Mouse (Mus musculus) gastrocnemius, postnatal 10 days (tissue): Measurements from ENCODE around the gene Gm3676. TPM values are rescaled to one million over a fixed set of nuclear protein-coding genes. Genes with fewer than 3 reads are reported as not detected.
"Not testable (repeated sequence)": the region's sequence is repeated elsewhere in the genome, so short reads cannot be mapped to it uniquely, and the experiment has no call there.

Experiments
- DNase-seq: peaks from one replicate; pipeline ENCODE4 v3.0.0; 2021; ENCODE audit warnings: mixed read lengths
- long read RNA-seq, 2 experiments: library from polyadenylated mRNA; stranded (forward); transcript quantifications; one replicate each; pipeline ENCODE4 v2.0.0; 2021
- total RNA-seq, 2 experiments: library from RNA; stranded (reverse); gene quantifications; 2 replicates each; pipeline ENCODE4 v1.2.3; 2021

The Gm3676 gene
- not detected for total RNA-seq
- long read RNA-seq, experiment 1 = 0 reads
- long read RNA-seq, experiment 2 = 0 reads

DNA sequence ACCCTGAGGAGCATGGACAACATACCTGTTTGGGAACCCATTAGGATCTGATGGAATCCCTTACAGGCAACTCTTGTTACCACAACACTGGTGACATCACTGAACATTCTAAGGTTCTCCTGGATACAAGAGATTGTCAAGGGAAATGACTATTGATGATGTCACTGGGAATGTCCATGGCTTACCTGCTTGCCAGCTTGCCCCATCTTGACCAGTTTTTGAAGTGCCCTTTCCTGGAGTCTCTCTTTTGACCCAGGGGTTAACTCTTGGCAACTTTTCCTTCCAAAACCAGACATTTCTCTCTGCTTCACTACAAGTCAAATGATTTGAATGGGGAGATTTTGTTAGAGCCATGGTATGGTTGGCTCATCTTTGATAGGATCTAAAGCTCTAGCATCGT is at the start of gene Gm3676:
TSS of gene Gm3676 (minus strand) at position 101 of the 400 bp plus-strand sequence.
- not testable (repeated sequence) for DNase-seq

DNA sequence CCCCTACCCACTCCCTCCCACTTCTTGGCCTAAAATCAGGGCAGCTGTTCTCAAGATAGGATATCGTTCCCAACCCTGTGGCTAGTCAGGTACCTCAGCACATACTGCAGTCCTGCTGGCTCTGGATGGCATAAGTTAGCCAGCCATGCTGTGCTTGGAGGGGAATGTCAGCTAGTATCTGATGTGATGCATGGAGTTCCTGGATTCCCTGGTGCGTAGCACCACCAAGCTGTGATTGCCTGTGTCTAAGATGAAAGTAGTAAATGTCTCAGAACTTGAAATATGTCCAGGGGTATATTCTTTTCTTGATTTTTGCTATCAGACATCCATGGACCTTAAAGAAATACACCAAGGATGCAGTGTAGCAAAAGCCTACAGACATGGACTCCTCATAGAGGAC is 1.9 kb upstream of the Gm3676 start:
- not testable (repeated sequence) for DNase-seq

DNA sequence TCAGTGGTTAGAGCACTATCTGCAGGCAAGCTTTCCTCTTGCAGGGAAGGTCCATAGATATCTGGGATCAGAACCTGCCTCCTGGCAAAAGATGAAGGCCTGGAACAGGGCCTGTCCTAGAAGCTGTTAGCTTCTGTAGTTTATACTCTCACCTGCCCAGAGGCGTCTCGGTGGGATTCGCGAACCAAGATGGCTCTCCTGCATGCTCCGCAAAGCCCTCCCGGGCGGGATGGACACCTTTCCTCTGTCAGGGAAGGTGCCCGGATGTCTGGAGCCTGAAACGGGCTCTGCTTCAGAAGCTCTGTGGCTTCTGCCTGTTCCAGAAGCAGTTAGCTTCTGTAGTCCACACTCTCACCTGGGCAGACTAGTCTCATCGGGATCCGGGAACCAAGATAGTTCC is 16.1 kb downstream of the Gm3676 start:
- DNase-seq = not testable (repeated sequence)

DNA sequence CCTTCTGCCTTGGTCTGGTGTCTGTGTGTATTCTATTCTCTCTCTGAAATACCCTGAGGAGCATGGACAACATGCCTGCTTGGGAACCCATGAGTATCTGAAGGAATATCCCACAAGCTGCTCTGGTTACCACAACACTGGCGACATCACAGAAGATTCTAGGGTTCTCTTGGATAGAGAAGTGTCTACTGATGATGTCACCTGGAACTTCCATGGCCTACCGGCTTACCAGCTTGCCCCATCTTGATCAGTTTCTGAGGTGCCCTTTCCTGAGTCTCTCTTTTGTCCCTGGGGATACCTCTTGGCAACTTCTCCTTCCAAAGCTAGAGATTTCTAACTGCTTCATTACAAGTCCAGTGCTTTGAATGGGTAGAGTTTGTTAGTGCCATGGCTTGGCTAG is 21.8 kb downstream of the Gm3676 start, which contains the start of gene Gm3072:
TSS of gene Gm3072 (minus strand) at position 101 of the 400 bp plus-strand sequence.
- not testable (repeated sequence) for DNase-seq

DNA sequence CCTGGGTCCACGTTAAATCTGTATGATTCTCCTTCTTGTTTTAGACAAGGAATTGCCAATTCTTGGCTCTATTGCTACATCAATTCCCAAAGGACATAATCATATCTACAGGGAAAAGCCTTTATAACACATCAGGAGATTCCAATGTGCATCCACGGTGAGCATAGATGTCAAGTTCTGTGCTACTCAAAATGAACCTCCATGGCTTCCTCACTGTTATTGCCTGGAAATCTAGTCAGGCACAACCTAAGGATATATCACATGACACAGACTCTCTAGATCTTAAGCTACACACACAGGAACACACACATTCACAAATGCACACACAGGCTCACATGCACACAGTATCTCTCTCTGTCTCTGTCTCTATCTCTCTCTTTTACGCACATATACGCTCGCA is 23.8 kb downstream of the Gm3676 start:
- DNase-seq = not testable (repeated sequence)

DNA sequence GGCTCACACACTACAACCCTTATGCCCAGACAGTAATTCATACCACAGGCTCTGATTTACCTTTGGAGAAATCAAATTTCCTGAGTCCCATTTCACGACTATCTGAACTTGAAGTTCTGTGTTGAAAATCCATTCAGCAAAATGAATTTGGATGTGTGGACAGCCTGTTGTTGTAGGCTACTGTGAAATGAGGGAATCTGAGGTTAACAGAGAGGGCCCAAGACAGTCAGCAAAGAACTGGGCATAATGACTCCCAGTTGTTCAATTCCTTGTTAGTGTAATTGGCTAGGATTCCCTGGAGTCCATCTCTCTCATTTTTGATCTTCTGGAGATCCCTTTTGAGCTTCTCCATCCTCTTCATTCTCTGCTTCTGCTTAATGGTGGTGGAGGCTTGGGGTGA is 35.6 kb downstream of the Gm3676 start:
- DNase-seq = not testable (repeated sequence)

DNA sequence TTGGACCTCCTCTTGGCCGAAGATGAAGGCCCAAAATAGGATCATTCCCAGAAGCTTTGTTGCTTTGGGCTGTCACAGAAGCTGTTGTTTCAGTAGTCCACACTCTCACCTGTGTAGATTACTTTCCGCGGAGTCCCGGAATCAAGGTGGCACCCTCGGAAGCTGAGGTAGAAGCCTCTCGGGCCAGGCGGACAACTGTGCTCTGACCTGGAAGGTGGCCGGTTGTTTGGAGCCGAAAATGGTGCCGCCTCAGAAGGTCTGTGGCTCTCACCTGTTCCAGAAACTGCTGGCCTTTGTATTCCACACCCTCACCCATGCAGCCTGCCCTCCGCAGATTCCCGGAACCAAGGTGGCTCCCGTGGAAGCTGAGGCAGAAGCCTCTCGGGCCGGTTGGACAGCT is 45.4 kb downstream of the Gm3676 start:
- DNase-seq = not testable (repeated sequence)

Other genes with a start within 250 kb of the Gm3676 start
- gene Gm6482, start 238.2 kb downstream of the Gm3676 start, total RNA-seq = not detected
- gene Gm7954, start 193.0 kb downstream of the Gm3676 start, total RNA-seq = not detected
- not detected for gene Gm3486, start 157.0 kb downstream of the Gm3676 start, total RNA-seq
- gene Gm7970, start 90.9 kb downstream of the Gm3676 start, total RNA-seq = not detected
- gene 1700049E17Rik2, start 73.3 kb downstream of the Gm3676 start, total RNA-seq = not detected
- gene Gm3072, start 21.9 kb downstream of the Gm3676 start, total RNA-seq = not detected
- gene Gm8068, start 55.4 kb upstream of the Gm3676 start, total RNA-seq = not detected
- not detected for gene Gm7929, start 104.1 kb upstream of the Gm3676 start, total RNA-seq
- gene Gm47189, start 126.0 kb upstream of the Gm3676 start, total RNA-seq = not detected